Comparison of ENCODE assay signal across 9 mouse cellular contexts in genomic region chr11:76436009-76436408, GRCm38 (mm10). TPM values are rescaled to one million over a fixed set of nuclear protein-coding genes. Genes with fewer than 3 reads are reported as not detected.
DNase-seq lines count a peak whose midpoint lies in the region; ATAC-seq and TF ChIP-seq lines count a peak whose summit lies in the region.
"Had no signal": no experiment of that assay in that cellular context is flagged by ENCODE, and none has a peak within 500 bp of the region (broad histone marks: within the 10 kb centered on the region; RNA-seq: fewer than 3 reads in every experiment).

No protein-coding gene starts in this region.

- intact Hi-C loops in gastrocnemius, adult 2 months (cut with DNase I), result no loop called here

- WGBS in lung, adult 2 months, result 65% methylated on average over 5 of the region's 5 CpGs
- WGBS in lung, postnatal 0 days, result 85% methylated on average over 5 of the region's 5 CpGs
- WGBS in heart, postnatal 0 days, result 47% methylated on average over 5 of the region's 5 CpGs
- WGBS in neural tube, embryonic 12.5 days, result 88% methylated on average over 5 of the region's 5 CpGs

- TF ChIP-seq EP300 in lung, postnatal 0 days (IDR thresholded peaks at IDR 0.05), result no peak
- TF ChIP-seq EP300 in heart, postnatal 0 days (IDR thresholded peaks at IDR 0.05; ENCODE audit: low read depth), result no peak

- no peak overlapping the region for H3K27ac ChIP-seq in lung, postnatal 0 days (ENCODE audit: low read length)
- H3K27ac ChIP-seq in gastrocnemius, adult 2 months, result peak overlapping the region; percentile 66
- H3K27ac ChIP-seq in heart, postnatal 0 days (ENCODE audit: low read depth), result no peak overlapping the region
- no peak overlapping the region for H3K27ac ChIP-seq in neural tube, embryonic 12.5 days

- H3K27me3 ChIP-seq in lung, postnatal 0 days (replicated peaks; ENCODE audit: insufficient read depth, low read length), result no peaks in the 10 kb centered on the region
- H3K27me3 ChIP-seq in heart, postnatal 0 days (ENCODE audit: control insufficient read depth, insufficient read depth, low read length), result no peaks in the 10 kb centered on the region
- no peaks in the 10 kb centered on the region; the same call in 1 of the 2 replicates for H3K27me3 ChIP-seq in neural tube, embryonic 12.5 days (replicated peaks)

- H3K4me1 ChIP-seq in lung, adult 2 months (ENCODE audit: control insufficient read depth, insufficient read depth, low read length), result peaks cover 2% of the 10 kb centered on the region; the same call in 1 of the 2 replicates
- no peaks in the 10 kb centered on the region; the same call in 1 of the 2 replicates for H3K4me1 ChIP-seq in lung, postnatal 0 days (ENCODE audit: insufficient read depth, low read depth, low read length)
- peaks cover 36% of the 10 kb centered on the region for H3K4me1 ChIP-seq in heart, postnatal 0 days (ENCODE audit: control insufficient read depth, insufficient read depth)
- H3K4me1 ChIP-seq in neural tube, embryonic 12.5 days, result peaks cover 28% of the 10 kb centered on the region

- no peak for DNase-seq in lung, adult 2 months
- DNase-seq in lung, postnatal 0 days (ENCODE audit: low spot score), result no peak
- peak; percentile 78 for DNase-seq in gastrocnemius, adult 2 months
- no peak for DNase-seq in heart, postnatal 0 days (ENCODE audit: low spot score)
- no peak for DNase-seq in right cerebral cortex, adult 2 months (ENCODE audit: low spot score in 2 of 2)
- no peak for DNase-seq in spleen, postnatal 36 days (ENCODE audit: low spot score in 2 of 2)
- DNase-seq: kidney, adult 9 months; thymus, postnatal 36 days had no signal

- no peaks in the 10 kb centered on the region for H3K9me3 ChIP-seq in lung, postnatal 0 days (ENCODE audit: low read length)
- H3K9me3 ChIP-seq in heart, postnatal 0 days (replicated peaks; ENCODE audit: control insufficient read depth, low read length), result no peaks in the 10 kb centered on the region
- H3K9me3 ChIP-seq in neural tube, embryonic 12.5 days, result no peaks in the 10 kb centered on the region

- peak overlapping the region; percentile 20 for H3K4me3 ChIP-seq in lung, adult 2 months (replicated peaks; ENCODE audit: extremely low read depth, low read depth, low read length)
- no peak overlapping the region for H3K4me3 ChIP-seq in lung, postnatal 0 days (ENCODE audit: low read depth, low read length)
- peak overlapping the region; percentile 76 for H3K4me3 ChIP-seq in gastrocnemius, adult 2 months
- no peak overlapping the region; the same call in 1 of the 2 replicates for H3K4me3 ChIP-seq in heart, postnatal 0 days (ENCODE audit: low read depth, low read length)
- no peak overlapping the region for H3K4me3 ChIP-seq in neural tube, embryonic 12.5 days

- no peaks in the 10 kb centered on the region; the same call in 1 of the 2 replicates for H3K36me3 ChIP-seq in lung, postnatal 0 days (ENCODE audit: insufficient read depth, low read length)
- 0 out of 2 replicates have a peak, but pooled peaks cover 3% of the 10 kb centered on the region for H3K36me3 ChIP-seq in heart, postnatal 0 days (replicated peaks; ENCODE audit: control insufficient read depth, insufficient read depth, low read length)
- H3K36me3 ChIP-seq in neural tube, embryonic 12.5 days, result peaks cover 12% of the 10 kb centered on the region

- no peak overlapping the region for H3K9ac ChIP-seq in lung, postnatal 0 days (replicated peaks; ENCODE audit: low read depth)
- no peak overlapping the region for H3K9ac ChIP-seq in heart, postnatal 0 days (replicated peaks; ENCODE audit: low read depth, low read length)
- H3K9ac ChIP-seq in neural tube, embryonic 12.5 days, result no peak overlapping the region

- no peak for TF ChIP-seq CTCF in lung, adult 2 months (IDR thresholded peaks at IDR 0.05; ENCODE audit: insufficient read depth, low read length)
- no peak for TF ChIP-seq CTCF in lung, postnatal 0 days (IDR thresholded peaks at IDR 0.05)
- TF ChIP-seq CTCF in gastrocnemius, adult 2 months (IDR thresholded peaks at IDR 0.05), result no peak
- no peak for TF ChIP-seq CTCF in heart, postnatal 0 days (IDR thresholded peaks at IDR 0.05; ENCODE audit: low read depth)

- ATAC-seq in lung, postnatal 0 days, result no peak
- no peak for ATAC-seq in heart, postnatal 0 days (ENCODE audit: insufficient read depth, low read depth)
- ATAC-seq in neural tube, embryonic 12.5 days (ENCODE audit: low FRiP score, low read depth), result no peak

- H3K4me2 ChIP-seq in lung, postnatal 0 days (replicated peaks; ENCODE audit: low read depth, low read length), result no peak overlapping the region
- H3K4me2 ChIP-seq in heart, postnatal 0 days (ENCODE audit: low read depth, low read length), result peak overlapping the region; percentile 70
- H3K4me2 ChIP-seq in neural tube, embryonic 12.5 days (replicated peaks), result peak overlapping the region; percentile 57; the same call in 1 of the 2 replicates

- TF ChIP-seq POLR2A in lung, adult 2 months (IDR thresholded peaks at IDR 0.05; ENCODE audit: borderline replicate concordance, extremely low read depth, low read depth, low read length), result no peak

RNA-seq across cellular contexts. Expression of gene Timm22, which starts 29.3 kb away (rescaled TPM):
- polyA plus RNA-seq in lung, adult 2 months (2012; rRNA removed), result 9.8 and 10.5 TPM in 2 replicates
- 64.4 and 81.7 TPM in 2 replicates for polyA plus RNA-seq in lung, postnatal 0 days (2015; fragmentation: Nextera tagmentation; extraction: Ambion mirVana)
- 10 to 100 TPM; 29.0 to 45.0 TPM for total RNA-seq in gastrocnemius, adult 2 months (2021)
- total RNA-seq in heart, postnatal 0 days (2014; rRNA removed; ENCODE audit: low replicate concordance), result 20.1 and 42.8 TPM in 2 replicates
- 90.5 and 99.9 TPM in 2 replicates for polyA plus RNA-seq in heart, postnatal 0 days (2015; fragmentation: Nextera tagmentation; extraction: Ambion mirVana)
- 120 and 132 TPM in 2 replicates for polyA plus RNA-seq in neural tube, embryonic 12.5 days (2016; fragmentation: Nextera tagmentation; extraction: Ambion mirVana)

RNA-seq across cellular contexts. Expression of gene Nxn, which starts 37.1 kb away (rescaled TPM):
- polyA plus RNA-seq in lung, adult 2 months (2012; rRNA removed), result 16.0 and 19.1 TPM in 2 replicates
- polyA plus RNA-seq in lung, postnatal 0 days (2015; fragmentation: Nextera tagmentation; extraction: Ambion mirVana), result 11.7 and 11.9 TPM in 2 replicates
- 10 to 100 TPM; 42.0 to 49.3 TPM for total RNA-seq in gastrocnemius, adult 2 months (2021)
- 35.6 and 50.7 TPM in 2 replicates for total RNA-seq in heart, postnatal 0 days (2014; rRNA removed; ENCODE audit: low replicate concordance)
- polyA plus RNA-seq in heart, postnatal 0 days (2015; fragmentation: Nextera tagmentation; extraction: Ambion mirVana), result 10.6 TPM in 2 replicates
- polyA plus RNA-seq in neural tube, embryonic 12.5 days (2016; fragmentation: Nextera tagmentation; extraction: Ambion mirVana), result 64.1 and 64.4 TPM in 2 replicates

Comparison
In these comparisons a context has a peak if more than half of its experiments do, and no peak if none do; other contexts are left out.
1. H3K4me3 ChIP-seq: peak in lung, adult 2 months (single experiment) and gastrocnemius, adult 2 months (single experiment); none in lung, postnatal 0 days (single experiment), heart, postnatal 0 days (single experiment) and neural tube, embryonic 12.5 days (single experiment).